Mouse (Mus musculus): ENCODE data around the gene Hoxd4.
A peak's percentile ranks its signal among the peaks of the same experiment; 100 is the strongest.

Gene Hoxd4

DNA sequence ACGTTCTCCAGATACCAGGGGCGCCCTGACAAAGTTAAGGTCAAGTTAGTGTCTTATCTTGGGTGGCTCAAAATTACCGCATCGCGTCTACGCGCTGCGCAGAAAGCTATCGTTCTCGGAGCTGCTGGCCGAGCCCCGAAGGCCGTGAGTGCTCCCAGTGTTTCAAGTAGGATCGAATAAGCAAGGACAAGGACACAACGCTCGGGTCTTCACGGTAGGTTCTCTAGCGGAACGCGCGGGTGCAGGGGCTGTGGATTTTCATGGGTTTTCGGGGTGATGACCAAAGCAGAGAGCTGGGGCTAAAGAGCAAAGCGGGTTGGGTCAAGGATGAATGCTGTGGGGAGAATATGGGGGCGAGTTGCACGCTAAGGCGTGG lies 32.1 kb upstream of the Hoxd4 start:
- no peak for DNase-seq (ENCODE audit: low spot score)

DNA sequence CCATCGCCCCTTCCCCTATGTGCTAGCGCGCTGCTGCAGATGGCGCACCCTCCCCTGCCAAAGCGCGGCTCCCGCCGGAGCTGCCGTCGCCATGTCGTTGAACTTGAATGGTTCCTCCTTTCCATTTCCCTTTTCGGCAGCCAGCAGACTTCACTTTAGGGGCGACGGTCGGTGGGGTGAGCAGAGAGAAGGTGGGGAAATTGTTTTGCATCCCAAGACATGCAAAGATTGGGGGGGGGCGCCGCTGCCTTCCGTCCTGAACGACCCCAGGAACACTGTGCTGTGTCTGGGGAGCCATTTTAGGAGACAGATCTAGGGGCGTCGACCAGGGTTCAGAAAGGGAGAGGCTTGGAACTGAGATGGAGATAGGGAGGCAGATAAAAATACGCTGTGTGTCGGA lies 31.7 kb upstream of the Hoxd4 start:
- no peak for DNase-seq (ENCODE audit: low spot score)

DNA sequence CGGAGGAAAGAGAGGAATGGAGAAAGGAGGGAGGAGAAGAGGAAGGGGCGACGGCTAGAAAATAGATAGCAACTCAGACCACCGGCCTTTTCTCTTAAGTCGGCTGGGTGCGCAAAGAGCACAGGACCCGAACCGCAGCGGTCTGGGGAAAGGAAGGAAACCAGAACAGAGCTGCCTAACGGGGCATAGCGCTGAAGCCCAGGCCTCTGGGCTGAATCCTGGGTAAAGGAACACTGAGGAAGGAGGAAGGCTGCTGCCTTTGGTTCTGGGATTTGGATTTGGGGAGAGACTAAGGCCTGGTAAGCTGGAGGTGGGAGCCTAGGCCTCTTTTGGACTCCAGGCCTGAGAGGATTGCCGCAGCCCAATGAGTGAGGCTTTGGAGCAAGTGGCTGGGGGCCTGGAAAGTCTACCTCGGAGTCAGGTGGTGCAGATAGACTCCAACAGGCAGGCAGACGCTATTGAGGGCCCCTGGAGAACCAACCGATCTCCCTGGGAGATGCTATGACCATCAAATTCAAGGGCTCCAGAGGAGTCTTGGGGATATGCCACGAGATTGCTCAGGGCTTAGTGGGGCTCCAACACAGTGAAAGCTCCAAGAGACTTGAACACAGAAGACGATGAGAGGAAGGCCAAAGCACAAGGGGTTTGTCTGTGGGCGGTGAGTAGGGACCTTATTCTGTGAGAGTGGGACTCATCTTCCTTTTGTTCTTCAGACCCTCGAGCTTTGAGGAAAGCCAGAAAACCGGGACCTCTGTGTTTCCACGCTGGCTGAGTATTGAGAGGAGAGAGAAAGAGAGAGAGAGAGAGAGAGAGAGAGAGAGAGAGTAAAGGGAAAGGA lies 30.9 kb upstream of the Hoxd4 start:
- no peak for DNase-seq (ENCODE audit: low spot score)

DNA sequence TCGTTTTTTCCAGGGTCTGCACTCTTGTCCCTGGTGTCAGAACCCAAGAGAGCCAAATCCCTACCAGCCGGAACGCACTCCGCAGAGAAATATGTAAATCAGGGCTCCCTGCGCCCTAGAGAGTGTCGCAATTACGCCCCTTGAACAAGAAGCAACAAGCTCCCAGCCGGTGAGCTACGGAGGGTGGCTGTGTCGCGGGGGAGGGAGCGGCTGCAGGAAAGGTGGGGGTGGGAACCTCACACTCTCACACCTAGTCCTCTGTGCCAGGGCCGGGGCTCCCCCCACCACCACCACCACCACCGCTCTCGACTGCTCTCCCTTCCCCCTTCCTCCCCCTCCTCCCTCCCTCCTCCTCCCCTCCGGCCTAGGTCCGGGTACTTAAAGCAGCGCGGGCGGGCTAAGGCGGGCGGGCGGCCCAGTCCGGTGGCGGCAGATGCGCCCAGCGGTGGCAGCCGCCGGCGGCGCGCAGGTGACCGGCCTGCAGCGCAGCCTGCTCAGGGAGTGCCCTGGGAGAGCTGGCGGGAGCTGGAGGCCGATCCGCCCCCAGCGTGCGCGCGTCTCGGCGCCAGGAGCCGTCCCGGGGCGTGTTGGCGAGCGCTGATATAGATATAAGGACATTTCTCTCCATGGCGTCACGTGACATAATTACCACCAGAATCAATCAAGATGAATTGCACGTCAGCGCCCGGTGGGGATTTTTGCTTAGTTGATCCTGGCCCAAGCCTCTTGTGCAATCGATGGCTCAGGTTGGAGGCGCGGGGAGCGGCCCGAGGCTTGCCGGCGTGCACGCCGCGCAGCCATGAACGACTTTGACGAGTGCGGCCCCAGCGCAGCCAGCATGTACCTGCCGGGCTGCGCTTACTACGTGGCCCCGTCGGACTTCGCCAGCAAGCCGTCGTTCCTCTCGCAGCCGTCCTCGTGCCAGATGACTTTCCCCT lies 29.9 kb upstream of the Hoxd4 start:
- DNase-seq (ENCODE audit: low spot score) = no peak

GRCm38 (mm10) chr2:74682796-74683195 lies 28.9 kb upstream of the Hoxd4 start:
- DNase-seq (ENCODE audit: low spot score) = no peak

- DNase-seq (ENCODE audit: low spot score) = no peak
Observed at GRCm38 (mm10) chr2:74683471-74683951, 28.2 kb upstream of the Hoxd4 start.

GRCm38 (mm10) chr2:74684106-74684505 lies 27.6 kb upstream of the Hoxd4 start:
- DNase-seq (ENCODE audit: low spot score) = no peak

DNA sequence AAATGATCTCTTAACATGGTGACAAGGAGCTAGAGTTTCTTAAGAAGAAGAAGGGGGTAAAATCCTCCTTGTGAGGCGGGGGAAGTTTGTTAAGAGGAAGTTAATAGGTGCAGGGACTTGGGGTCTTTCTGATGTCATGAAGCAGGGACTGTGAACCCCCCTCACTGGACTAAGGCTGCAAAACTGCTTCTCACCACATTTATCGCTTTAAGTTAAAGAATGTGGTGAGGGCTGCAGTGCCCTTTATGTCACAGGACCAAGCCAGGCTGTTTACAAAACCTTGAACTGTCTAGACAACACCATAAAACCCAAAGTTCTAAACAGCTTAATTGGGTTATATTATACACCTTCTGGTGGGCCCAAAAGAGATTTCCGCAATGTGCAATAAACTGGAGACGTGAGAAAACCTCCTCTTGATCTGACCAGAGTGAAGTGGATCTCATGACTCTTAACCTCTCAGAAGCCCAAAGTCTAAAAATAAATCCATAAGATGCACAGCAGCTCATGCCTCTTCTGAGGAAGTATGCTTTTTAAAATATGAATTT lies 26.6 kb upstream of the Hoxd4 start:
- no peak for DNase-seq (ENCODE audit: low spot score)

DNA sequence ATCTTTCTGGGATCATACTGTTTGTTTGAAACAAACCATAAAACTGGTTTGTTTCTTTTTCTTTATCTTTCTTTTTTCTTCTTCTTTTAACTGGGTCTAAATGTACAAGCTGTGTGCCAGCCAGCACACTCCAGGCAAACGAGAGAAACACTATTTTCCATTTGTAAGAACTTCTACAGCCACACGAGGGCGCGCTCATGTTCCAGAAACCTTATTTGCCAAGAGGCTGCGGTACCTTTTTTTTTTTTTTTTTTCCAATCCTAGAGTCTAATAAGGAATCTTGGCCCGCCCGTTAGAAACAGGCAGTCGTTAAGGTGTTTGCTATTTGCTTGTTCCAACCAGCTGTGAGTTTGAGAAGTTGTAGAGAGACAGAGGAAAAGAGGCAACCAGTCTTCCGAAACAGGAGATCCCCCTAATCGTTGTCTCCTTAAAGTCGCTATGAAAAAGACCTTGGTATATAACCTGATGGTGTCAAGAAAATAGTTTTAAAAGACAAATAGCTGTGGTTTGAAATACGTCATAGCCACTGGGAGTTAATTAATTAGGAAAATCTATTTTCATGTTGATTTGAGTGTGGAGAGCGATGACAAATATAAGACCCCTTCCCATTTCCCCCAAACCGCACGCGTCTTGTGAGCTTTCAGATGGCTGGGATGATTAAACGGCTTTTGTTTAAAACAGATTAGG lies 25.3 kb upstream of the Hoxd4 start:
- peak; percentile 15 for DNase-seq (ENCODE audit: low spot score)

GRCm38 (mm10) chr2:74686988-74687697 lies 24.6 kb upstream of the Hoxd4 start:
- no peak for DNase-seq (ENCODE audit: low spot score)

DNA sequence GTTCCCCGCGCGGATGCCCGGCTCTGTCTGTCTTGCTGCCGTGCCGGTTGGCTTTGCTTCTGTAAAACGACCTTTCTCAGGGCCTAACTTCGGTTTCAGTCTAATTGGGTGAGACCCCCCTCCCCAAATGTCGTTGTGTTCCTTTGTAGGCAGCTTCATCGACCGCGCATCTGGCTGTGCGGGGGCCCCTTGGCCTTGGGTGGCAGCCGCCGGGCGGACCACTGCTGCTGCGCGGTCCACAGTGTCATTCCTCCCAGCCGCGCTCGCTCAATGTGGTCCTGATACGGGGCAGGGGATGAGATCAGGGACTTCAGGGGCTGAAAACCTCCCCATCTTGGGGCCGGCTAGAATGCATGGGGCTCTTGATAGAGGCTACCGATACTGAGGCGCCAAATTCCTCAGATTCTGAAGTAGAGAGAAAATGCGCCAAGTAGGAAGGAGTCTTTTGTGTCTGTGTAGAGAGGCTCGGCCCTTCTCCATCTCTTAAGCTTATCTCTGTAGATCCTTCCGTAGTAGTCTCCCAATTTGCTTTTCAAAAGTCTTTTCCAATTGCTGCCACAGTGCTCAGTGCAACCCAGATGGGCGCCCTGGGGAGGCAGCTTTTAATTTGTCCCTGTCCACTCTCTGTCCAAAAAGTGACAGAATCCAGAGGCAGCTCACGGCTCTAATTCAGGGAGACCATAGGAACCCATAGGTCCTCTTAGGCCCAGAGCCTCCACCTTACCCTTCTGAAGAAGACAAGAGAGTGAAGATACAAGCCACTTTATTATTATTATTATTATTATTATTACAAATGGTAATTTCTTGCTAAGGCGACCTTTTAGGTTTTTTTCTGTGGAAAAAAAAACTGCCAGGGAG lies 23.8 kb upstream of the Hoxd4 start:
- DNase-seq (ENCODE audit: low spot score) = no peak

GRCm38 (mm10) chr2:74688795-74689573 lies 22.7 kb upstream of the Hoxd4 start:
- DNase-seq (ENCODE audit: low spot score) = no peak

- DNase-seq (ENCODE audit: low spot score) = no peak
Observed at GRCm38 (mm10) chr2:74689574-74690337, 22.0 kb upstream of the Hoxd4 start.

GRCm38 (mm10) chr2:74690338-74690716 lies 21.4 kb upstream of the Hoxd4 start:
- DNase-seq (ENCODE audit: low spot score) = no peak

GRCm38 (mm10) chr2:74691022-74691951 lies 20.4 kb upstream of the Hoxd4 start, which contains the start of gene Hoxd10:
Gene Hoxd10, plus strand, starts transcription at chr2:74691924.
- no peak for DNase-seq (ENCODE audit: low spot score)

- DNase-seq (ENCODE audit: low spot score) = no peak
Observed at GRCm38 (mm10) chr2:74691995-74692807, 19.5 kb upstream of the Hoxd4 start.

Data from c-Kit-positive CD71-positive TER-119-positive erythroid progenitor cells, embryonic 14.5 days (primary cell).